Mouse (Mus musculus) urinary bladder, adult 18-20 months (tissue): ENCODE measurements around the gene Pkd2l1.
A peak's percentile ranks its signal among the peaks of the same experiment; 100 is the strongest.
"Not testable (repeated sequence)": the region's sequence is repeated elsewhere in the genome, so short reads cannot be mapped to it uniquely, and the experiment has no call there.

Experiments
- DNase-seq, 2 experiments: peaks; one replicate each; pipeline ENCODE4 v3.0.0; 2022; ENCODE audit warnings: low spot score in 2 of 2, mixed read lengths in 2 of 2

Gene Pkd2l1

GRCm38 (mm10) chr19:44157005-44157404 is 35.2 kb downstream of the Pkd2l1 start:
- DNase-seq, result no peak

GRCm38 (mm10) chr19:44153781-44154180 is 38.5 kb downstream of the Pkd2l1 start:
- DNase-seq, result no peak

DNA sequence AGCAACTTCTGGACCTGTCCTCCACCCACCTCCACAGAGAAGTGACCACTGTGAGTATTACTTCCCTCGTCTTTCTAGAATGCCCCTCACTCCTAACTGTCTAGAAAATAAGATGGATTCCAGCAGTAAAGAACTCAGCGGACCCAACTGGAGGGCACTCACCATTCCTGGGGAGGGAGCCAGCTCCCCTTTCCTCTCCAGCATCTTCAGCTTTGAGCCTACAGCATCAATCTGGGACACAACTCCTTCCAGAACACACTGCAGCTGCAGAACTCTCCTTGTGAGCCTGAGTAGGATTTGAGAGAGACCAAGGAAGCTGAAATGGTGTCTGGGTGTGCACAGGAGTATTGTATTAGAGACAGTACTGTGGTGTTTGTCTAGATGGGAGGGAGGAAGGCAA is 43.3 kb downstream of the Pkd2l1 start:
- no peak for DNase-seq

GRCm38 (mm10) chr19:44148345-44148744 is 43.9 kb downstream of the Pkd2l1 start:
- no peak for DNase-seq

DNA sequence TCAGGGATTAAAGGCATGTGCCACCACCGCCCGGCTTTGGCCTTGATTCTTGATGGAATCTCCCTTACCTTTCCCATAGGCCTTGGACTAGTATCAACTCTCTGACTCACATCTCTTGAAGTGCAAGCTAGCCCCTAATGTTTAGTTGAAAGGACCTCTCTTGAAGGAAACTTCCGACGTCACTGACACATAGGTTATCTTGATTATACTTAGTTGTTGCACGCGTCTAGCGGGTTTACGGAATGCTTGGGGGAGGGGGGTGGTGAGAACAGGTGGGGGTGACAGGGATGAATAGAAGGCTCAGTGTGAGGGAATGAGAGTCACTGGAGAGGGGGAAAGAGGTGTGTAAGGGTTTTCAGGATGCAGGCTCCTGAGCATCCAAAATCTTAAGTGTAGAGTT is 45.3 kb downstream of the Pkd2l1 start:
- DNase-seq, result no peak

- DNase-seq, result no peak
Observed at GRCm38 (mm10) chr19:44146568-44146879, 45.7 kb downstream of the Pkd2l1 start.

GRCm38 (mm10) chr19:44145702-44146567 is 46.3 kb downstream of the Pkd2l1 start, which contains the start of gene Bloc1s2:
Bloc1s2 (minus strand) TSS chr19:44146446.
- DNase-seq, result peak; percentile 79 to 93

DNA sequence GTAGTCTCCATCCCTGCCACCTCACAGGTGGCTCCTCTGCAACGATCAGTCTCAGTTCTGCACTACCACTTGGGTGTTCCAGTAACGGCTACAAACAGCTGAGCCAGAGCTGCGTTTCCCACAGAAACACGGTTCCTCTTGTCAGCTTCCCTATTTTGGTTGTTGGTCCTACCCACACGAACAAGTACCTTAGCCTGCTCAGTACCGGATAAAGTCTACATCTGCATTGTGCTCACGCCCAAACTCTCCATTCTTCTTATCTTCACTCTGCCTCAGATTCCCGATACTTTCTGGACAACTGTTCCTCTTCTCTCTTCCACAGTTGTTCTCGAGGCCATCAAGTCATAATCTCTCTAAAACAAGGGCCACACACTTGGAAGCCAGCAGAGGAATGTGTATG is 47.9 kb downstream of the Pkd2l1 start:
- DNase-seq, result no peak

- no peak for DNase-seq
Observed at GRCm38 (mm10) chr19:44135960-44136485, 56.2 kb downstream of the Pkd2l1 start.

GRCm38 (mm10) chr19:44135072-44135959 is 56.9 kb downstream of the Pkd2l1 start, which contains the start of gene Cwf19l1:
Cwf19l1 (minus strand) TSS chr19:44135876.
- DNase-seq, result peak; percentile 72

GRCm38 (mm10) chr19:44132917-44133316 is 59.3 kb downstream of the Pkd2l1 start:
- DNase-seq, result no peak

DNA sequence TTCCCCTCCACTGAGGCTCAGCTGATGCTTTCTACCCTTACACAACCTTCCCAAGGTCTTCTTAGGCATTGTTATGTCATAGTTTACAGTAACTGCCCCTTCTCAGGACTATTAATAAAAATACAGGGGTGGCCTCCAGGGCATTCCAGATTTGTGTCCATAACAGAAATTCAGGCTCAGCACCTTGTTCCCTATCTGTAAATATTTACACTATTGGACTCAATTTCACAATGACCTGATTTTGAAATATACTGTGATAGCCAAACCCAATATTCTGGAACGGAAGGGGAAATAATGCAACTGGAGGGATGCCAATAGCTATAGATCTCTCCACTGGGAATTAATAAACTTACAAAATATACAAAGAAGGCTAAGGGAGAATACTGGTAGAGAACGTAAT is 63.7 kb downstream of the Pkd2l1 start:
- no peak for DNase-seq

DNA sequence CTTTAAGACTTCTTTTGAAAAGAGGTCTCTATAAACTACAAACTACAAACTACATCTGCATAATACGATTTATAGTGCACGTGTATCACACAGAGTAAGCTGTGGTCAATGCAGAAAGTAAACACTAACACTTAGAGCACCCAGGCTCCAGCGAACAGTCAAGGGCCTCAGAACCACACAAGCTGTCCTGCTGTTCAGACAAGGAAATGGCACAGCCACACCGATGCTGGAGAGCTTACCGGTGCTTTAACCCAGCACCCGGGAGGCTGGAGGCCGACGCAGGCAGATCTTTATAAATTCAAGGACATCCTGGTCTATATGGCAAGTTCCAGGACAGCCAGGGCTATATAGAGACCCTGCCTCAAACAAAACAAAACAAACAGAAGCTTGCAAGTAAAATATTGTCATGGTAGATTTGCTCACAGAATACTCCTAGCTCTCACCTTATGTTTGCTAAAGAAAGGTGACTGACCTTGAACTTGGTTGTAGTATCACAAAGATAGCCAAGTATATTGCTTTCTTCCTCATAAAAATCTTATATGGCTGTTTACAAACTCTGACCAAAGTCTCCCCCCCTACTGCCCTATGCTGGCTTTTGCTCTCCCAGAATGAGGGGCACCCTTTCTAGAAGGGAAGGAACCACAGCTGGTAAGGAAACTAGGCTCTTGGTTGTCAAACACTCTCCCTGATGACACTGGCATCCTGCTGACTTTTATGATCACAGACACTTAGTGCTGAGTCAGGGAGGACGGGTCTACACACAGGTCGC is 64.3 kb downstream of the Pkd2l1 start:
- no peak for DNase-seq

DNA sequence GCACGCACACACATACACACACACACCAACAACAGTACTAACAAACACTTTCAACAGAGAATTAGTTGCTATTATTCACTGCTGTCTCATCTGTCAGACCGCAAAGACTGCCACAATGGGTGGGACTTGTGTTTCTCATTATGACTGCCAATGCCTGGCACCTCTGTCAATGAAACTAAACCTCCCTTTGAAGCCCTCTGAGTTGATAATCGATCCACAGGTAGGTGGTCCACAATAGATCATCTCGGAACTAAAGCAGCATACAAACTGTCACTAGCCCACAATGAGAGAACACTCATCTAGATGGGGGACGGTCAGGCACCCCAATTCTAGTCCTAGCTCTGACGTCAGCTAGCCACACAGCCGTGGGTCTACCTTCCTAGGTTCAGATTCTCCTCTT is 71.1 kb downstream of the Pkd2l1 start:
- DNase-seq, result no peak

DNA sequence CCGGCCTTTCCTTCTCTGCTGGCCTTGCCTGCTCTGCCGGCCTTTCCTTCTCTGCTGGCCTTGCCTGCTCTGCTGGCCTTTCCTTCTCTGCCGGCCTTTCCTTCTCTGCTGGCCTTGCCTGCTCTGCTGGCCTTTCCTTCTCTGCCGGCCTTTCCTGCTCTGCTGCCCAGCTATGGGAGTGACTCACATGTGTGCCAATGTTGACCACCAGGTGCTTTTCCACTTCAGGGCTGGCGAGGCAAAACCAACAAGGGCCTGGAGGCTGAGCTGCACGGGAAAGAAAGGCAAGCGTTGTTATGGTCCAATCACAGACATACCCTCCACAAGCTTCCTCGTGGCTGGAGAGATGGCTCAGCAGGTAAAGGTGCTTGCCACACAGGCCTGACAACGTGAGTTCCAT is 71.6 kb downstream of the Pkd2l1 start:
- DNase-seq, result not testable (repeated sequence)

DNA sequence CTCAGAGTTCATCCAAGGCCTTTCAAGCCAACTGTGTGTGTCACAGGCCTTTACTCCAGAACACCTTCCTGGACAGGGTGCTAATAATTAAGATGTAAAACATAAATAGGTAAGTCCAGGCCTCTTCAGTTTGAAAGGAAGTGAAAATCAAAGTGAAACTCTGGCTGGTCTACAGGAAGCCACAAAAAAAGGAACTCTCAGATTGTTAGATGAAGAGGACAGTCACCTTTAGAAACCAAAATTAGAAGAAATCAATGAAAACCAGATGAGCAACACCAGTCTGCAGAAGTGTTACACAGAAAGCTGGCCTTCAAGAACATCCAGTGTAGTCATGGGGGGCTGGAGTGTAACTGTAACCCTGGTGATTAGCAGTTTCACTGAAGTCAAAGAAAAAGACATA is 74.4 kb downstream of the Pkd2l1 start:
- no peak for DNase-seq

DNA sequence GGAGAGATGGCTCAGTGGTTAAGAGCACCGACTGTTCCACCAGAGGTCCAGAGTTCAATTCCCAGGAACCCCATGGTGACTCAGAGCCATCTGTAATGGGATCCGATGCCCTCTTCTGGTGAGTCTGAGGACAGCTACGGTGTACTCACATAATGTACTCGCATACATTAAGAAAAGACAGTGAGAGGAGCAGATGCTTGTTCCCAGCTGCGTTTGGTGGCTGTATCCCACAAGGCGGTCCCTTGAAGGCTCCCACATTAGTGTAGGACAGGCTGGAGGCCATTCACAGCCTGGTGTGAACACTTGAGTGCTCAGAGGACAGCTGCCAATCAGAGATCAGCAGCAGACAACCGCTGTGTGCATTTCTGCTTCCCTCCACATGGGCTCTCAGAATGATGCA is 80.5 kb downstream of the Pkd2l1 start:
- no peak for DNase-seq

DNA sequence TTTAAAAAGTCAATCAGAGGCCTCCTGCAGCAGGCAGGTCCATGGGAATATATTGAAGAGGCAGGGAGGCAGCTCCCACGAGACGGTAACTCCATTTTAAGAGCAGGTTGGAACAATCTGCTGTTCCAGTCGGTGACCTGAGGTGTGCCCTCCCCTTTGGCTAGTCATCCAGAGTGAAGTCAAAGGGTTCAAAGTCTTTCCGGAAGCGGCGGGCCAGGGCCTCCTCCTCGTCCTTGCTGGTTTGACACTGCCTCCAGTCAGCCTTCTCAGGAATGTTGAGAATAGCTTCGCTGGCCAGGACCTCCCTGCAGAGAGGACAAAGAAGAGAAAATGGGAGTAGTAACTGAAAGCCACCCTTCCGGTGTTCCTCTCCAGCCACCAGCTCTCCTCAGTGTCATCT is 81.9 kb downstream of the Pkd2l1 start:
- DNase-seq, result no peak

DNA sequence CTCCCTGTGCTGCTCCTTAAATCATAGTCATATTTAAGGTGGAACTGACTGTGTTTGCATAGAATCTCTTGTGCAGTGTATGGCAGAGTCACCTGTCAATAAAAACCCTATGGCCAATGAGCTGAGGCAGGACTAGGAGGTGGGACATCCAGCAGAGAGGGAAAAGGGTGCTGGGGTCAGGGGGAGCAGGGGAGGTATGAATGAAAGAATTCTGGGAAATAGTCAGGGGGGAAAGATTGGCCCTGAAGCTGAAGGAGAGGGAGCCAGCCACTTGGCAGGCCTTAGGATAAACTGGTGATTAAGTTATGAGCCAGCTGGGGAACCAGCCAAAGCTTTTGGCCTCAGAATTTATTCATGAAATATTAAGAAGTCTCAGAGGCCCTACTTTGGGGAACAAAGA is 83.2 kb downstream of the Pkd2l1 start:
- DNase-seq, result no peak

DNA sequence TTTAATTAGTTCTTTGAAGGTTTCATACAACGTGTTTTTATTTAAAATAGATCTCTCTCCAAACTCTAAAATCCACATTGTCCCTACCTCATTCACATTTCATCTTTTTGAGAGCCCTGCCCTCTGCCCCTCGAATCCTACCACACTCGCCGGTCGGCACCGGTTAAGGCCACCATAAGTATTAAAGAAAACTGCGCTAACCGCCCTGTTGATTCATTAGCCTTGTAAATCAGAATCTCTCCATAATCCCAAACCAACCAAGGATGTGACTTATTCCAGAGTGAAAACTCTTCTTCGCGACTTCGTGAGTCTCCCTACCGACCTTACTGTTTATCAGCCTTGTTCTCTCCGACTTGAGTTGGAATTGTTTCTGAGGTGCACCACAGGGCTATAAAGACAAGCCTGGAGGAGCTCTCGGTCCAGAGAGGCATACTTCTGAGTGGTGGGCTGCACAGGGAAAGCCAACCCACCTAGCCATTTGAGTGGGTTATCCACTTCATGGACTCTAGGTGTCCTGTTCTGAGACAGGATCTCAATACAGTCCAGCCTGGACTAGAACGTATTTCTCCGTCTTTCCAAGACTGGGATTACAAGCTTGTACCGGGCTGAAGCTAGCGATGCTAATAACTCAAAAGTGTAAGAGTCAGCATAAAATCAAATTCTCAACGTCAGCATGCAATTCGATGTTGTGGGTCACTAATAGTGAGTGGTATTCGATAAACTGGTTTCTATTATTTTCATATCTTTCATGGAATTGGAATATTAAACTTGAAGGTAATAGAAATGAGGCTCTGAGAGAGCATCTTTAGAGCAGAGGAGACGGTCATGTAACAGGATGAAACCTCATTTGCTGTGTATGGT is 84.4 kb downstream of the Pkd2l1 start:
- peak in 1 of 2 experiments; percentile 4 for DNase-seq
